ENCODE assay signal across 25 mouse cellular contexts in the genomic region with DNA sequence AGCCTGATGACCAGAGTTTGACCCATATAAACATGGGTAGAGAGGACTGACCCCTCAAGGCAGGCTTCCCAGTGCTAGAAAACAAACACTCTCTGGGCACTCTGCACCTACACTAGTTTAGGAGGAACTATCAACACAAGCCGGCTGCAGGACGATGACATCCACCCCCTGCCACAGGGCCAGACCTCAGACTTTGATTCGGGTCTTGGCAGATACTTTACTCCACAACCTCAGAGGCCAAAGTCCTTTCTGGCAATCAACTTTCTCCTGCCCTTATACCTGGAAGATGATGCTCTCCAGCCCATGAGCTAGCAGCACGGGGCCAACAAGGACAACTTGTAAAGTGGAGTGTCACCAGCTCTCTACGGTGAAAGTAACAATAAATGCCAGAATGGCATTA. TPM values are rescaled to one million over a fixed set of nuclear protein-coding genes. Genes with fewer than 3 reads are reported as not detected.
DNase-seq lines count a peak whose midpoint lies in the region; ATAC-seq and TF ChIP-seq lines count a peak whose summit lies in the region.
"Had no signal": no experiment of that assay in that cellular context is flagged by ENCODE, and none has a peak within 500 bp of the region (broad histone marks: within the 10 kb centered on the region; RNA-seq: fewer than 3 reads in every experiment).

No protein-coding gene starts in this region.

- H3K4me1 ChIP-seq in intestine, embryonic 16.5 days (ENCODE audit: control insufficient read depth, insufficient read depth, low read length), result no peaks in the 10 kb centered on the region; the same call in 1 of the 2 replicates
- H3K4me1 ChIP-seq in small intestine, adult 2 months (ENCODE audit: control insufficient read depth, insufficient read depth, insufficient read length, low read length), result peaks cover 10% of the 10 kb centered on the region; the same call in 1 of the 2 replicates
- H3K4me1 ChIP-seq: limb, embryonic 12.5 days; stomach, embryonic 15.5 days had no signal

- H3K9ac ChIP-seq in intestine, embryonic 16.5 days (ENCODE audit: low read depth, low read length), result no peak overlapping the region
- H3K9ac ChIP-seq: heart, embryonic 13.5 days; hindbrain, embryonic 13.5 days; limb, embryonic 12.5 days; liver, embryonic 14.5 days; lung, embryonic 15.5 days; neural tube, embryonic 13.5 days; stomach, embryonic 15.5 days had no signal

- intact Hi-C loops in heart, postnatal 25 days (cut with DNase I), result no loop called here

- H3K4me2 ChIP-seq in intestine, embryonic 16.5 days (ENCODE audit: low read depth, low read length), result no peak overlapping the region
- H3K4me2 ChIP-seq: heart, embryonic 13.5 days; hindbrain, embryonic 13.5 days; limb, embryonic 12.5 days; lung, embryonic 15.5 days; neural tube, embryonic 13.5 days; stomach, embryonic 15.5 days had no signal

- peak; percentile 29; the same call in 1 of the 2 replicates for ATAC-seq in intestine, embryonic 16.5 days
- ATAC-seq: CD4-positive, CD25-positive, alpha-beta regulatory T cell, adult 4 months; forebrain, embryonic 14.5 days; inflammation-experienced regulatory T-cells, adult 6 months; midbrain, embryonic 16.5 days had no signal

- no peaks in the 10 kb centered on the region for H3K9me3 ChIP-seq in intestine, embryonic 16.5 days (ENCODE audit: control insufficient read depth, low read length)
- H3K9me3 ChIP-seq: heart, embryonic 13.5 days; hindbrain, embryonic 13.5 days; limb, embryonic 12.5 days; lung, embryonic 15.5 days; neural tube, embryonic 13.5 days; stomach, embryonic 15.5 days had no signal

- no peaks in the 10 kb centered on the region for H3K27me3 ChIP-seq in intestine, embryonic 16.5 days (replicated peaks; ENCODE audit: control insufficient read depth, insufficient read depth, low read length)
- H3K27me3 ChIP-seq in small intestine, adult 2 months (ENCODE audit: control insufficient read depth, insufficient read depth, low read length), result no peaks in the 10 kb centered on the region
- H3K27me3 ChIP-seq: heart, embryonic 13.5 days; hindbrain, embryonic 13.5 days; limb, embryonic 12.5 days; lung, embryonic 15.5 days; neural tube, embryonic 13.5 days; stomach, embryonic 15.5 days had no signal

- peaks cover 20% of the 10 kb centered on the region for H3K36me3 ChIP-seq in intestine, embryonic 16.5 days (ENCODE audit: control insufficient read depth, insufficient read depth, low read length)
- H3K36me3 ChIP-seq in small intestine, adult 2 months (ENCODE audit: control insufficient read depth, insufficient read depth, low read length), result peaks cover 19% of the 10 kb centered on the region

- 67% methylated on average over 5 of the region's 5 CpGs for WGBS in intestine, embryonic 16.5 days
- WGBS in small intestine, adult 2 months, result 28% methylated on average over 5 of the region's 5 CpGs

- TF ChIP-seq CTCF in small intestine, adult 2 months (IDR thresholded peaks at IDR 0.05; ENCODE audit: extremely low read depth, insufficient read length, insufficient replicate concordance, low read depth, low read length), result no peak

- DNase-seq in heart, adult 11 months, result peak; percentile 84
- DNase-seq in heart, postnatal 25 days (ENCODE audit: low spot score), result no peak
- DNase-seq in kidney, adult 9 months, result peak; percentile 85
- no peak for DNase-seq in kidney, postnatal 10 days
- no peak for DNase-seq in urinary bladder, postnatal 4 days (ENCODE audit: low spot score in 2 of 2)
- DNase-seq: cerebellum, adult 9-10 months; gastrocnemius, postnatal 10 days; heart, adult 18-20 months; heart, postnatal 36 days; thymus, adult 18-20 months had no signal

- H3K27ac ChIP-seq in intestine, embryonic 16.5 days (ENCODE audit: low read length), result no peak overlapping the region; the same call in 1 of the 2 replicates
- H3K27ac ChIP-seq in small intestine, adult 2 months (ENCODE audit: insufficient read depth, low read depth, low read length), result peak overlapping the region; percentile 26
- H3K27ac ChIP-seq: heart, embryonic 13.5 days; hindbrain, embryonic 13.5 days; limb, embryonic 12.5 days; liver, embryonic 14.5 days; macrophage; neural tube, embryonic 13.5 days; stomach, embryonic 15.5 days had no signal

- H3K4me3 ChIP-seq in intestine, embryonic 16.5 days (ENCODE audit: low read length), result no peak overlapping the region
- no peak overlapping the region for H3K4me3 ChIP-seq in small intestine, adult 2 months (ENCODE audit: low read depth, low read length)
- H3K4me3 ChIP-seq: heart, embryonic 13.5 days; hindbrain, embryonic 13.5 days; limb, embryonic 12.5 days; lung, embryonic 15.5 days; myocyte; neural tube, embryonic 13.5 days; stomach, embryonic 15.5 days had no signal

- no peak for TF ChIP-seq POLR2A in small intestine, adult 2 months (IDR thresholded peaks at IDR 0.05; ENCODE audit: low read depth, low read length)

RNA-seq across cellular contexts. Expression of gene Nop16, which starts 7.0 kb away (rescaled TPM):
- total RNA-seq in heart, postnatal 25 days (2021), result 10 to 100 TPM; 15.2 to 15.6 TPM
- polyA plus RNA-seq in intestine, embryonic 16.5 days (2015; fragmentation: Nextera tagmentation; extraction: Ambion mirVana), result 75.3 and 91.4 TPM in 2 replicates
- 2.3 and 2.4 TPM in 2 replicates for polyA plus RNA-seq in small intestine, adult 2 months (2012; rRNA removed)

RNA-seq across cellular contexts. Expression of gene Higd2a, which starts 7.1 kb away (rescaled TPM):
- 100 to 1,000 TPM; 202 to 205 TPM for total RNA-seq in heart, postnatal 25 days (2021)
- 260 TPM in 2 replicates for polyA plus RNA-seq in intestine, embryonic 16.5 days (2015; fragmentation: Nextera tagmentation; extraction: Ambion mirVana)
- 93.9 and 163 TPM in 2 replicates for polyA plus RNA-seq in small intestine, adult 2 months (2012; rRNA removed)

RNA-seq across cellular contexts. Expression of gene Arl10, which starts 8.0 kb away (rescaled TPM):
- 1 to 10 TPM; 4.5 to 6.1 TPM for total RNA-seq in heart, postnatal 25 days (2021)
- polyA plus RNA-seq in intestine, embryonic 16.5 days (2015; fragmentation: Nextera tagmentation; extraction: Ambion mirVana), result 18.8 and 21.5 TPM in 2 replicates
- 6.6 and 11.4 TPM in 2 replicates for polyA plus RNA-seq in small intestine, adult 2 months (2012; rRNA removed)

RNA-seq across cellular contexts. Expression of gene 4833439L19Rik, which starts 17.6 kb away (rescaled TPM):
- 10 to 100 TPM; 88.2 to 99.5 TPM for total RNA-seq in heart, postnatal 25 days (2021)
- 126 and 127 TPM in 2 replicates for polyA plus RNA-seq in intestine, embryonic 16.5 days (2015; fragmentation: Nextera tagmentation; extraction: Ambion mirVana)
- 76.2 and 166 TPM in 2 replicates for polyA plus RNA-seq in small intestine, adult 2 months (2012; rRNA removed)

RNA-seq across cellular contexts. Expression of gene Cltb, which starts 28.3 kb away (rescaled TPM):
- 10 to 100 TPM; 92.6 to 99.7 TPM for total RNA-seq in heart, postnatal 25 days (2021)
- polyA plus RNA-seq in intestine, embryonic 16.5 days (2015; fragmentation: Nextera tagmentation; extraction: Ambion mirVana), result 80.1 and 87.4 TPM in 2 replicates
- polyA plus RNA-seq in small intestine, adult 2 months (2012; rRNA removed), result 34.7 and 84.6 TPM in 2 replicates

Comparison
In these comparisons a context has a peak if more than half of its experiments do, and no peak if none do; other contexts are left out.
1. DNase-seq: peak in heart, adult 11 months (single experiment) and kidney, adult 9 months (single experiment); none in heart, postnatal 25 days (single experiment), kidney, postnatal 10 days (single experiment) and urinary bladder, postnatal 4 days (0 of 2).
2. RNA of gene Nop16, which starts 7.0 kb away (polyA plus RNA-seq): 75.3 to 91.4 TPM in intestine, embryonic 16.5 days; 2.3 to 2.4 TPM in small intestine, adult 2 months; every median in the first group is over 10 times any median in the second.